Mouse (Mus musculus): ENCODE data around the gene Sult2b1.
A peak's percentile ranks its signal among the peaks of the same experiment; 100 is the strongest.

The Sult2b1 gene

GRCm38 (mm10) chr7:45770427-45771082, 13.9 kb downstream of the Sult2b1 start:
- no peak for DNase-seq

- DNase-seq: no peak
Observed at GRCm38 (mm10) chr7:45767500-45767899, 17.0 kb downstream of the Sult2b1 start.

- no peak for DNase-seq
Observed at GRCm38 (mm10) chr7:45766764-45767163, 17.7 kb downstream of the Sult2b1 start.

- DNase-seq: no peak
Observed at GRCm38 (mm10) chr7:45765995-45766394, 18.5 kb downstream of the Sult2b1 start.

- DNase-seq: no peak
Observed at GRCm38 (mm10) chr7:45760151-45760550, 24.3 kb downstream of the Sult2b1 start.

GRCm38 (mm10) chr7:45759400-45759799, 25.1 kb downstream of the Sult2b1 start:
- DNase-seq: peak; percentile 43 to 48

GRCm38 (mm10) chr7:45755703-45756102, 28.8 kb downstream of the Sult2b1 start:
- no peak for DNase-seq

GRCm38 (mm10) chr7:45750162-45750561, 34.3 kb downstream of the Sult2b1 start:
- no peak for DNase-seq

- DNase-seq: no peak
Observed at GRCm38 (mm10) chr7:45749401-45749800, 35.1 kb downstream of the Sult2b1 start.

GRCm38 (mm10) chr7:45748110-45748509, 36.4 kb downstream of the Sult2b1 start:
- no peak for DNase-seq

GRCm38 (mm10) chr7:45747450-45747849, 37.0 kb downstream of the Sult2b1 start:
- DNase-seq: no peak

- no peak for DNase-seq
Observed at GRCm38 (mm10) chr7:45746518-45746917, 38.0 kb downstream of the Sult2b1 start.

GRCm38 (mm10) chr7:45744387-45744786, 40.1 kb downstream of the Sult2b1 start:
- peak; percentile 90 to 95 for DNase-seq

GRCm38 (mm10) chr7:45742338-45742737, 42.1 kb downstream of the Sult2b1 start:
- DNase-seq: peak; percentile 73 to 80

- DNase-seq: no peak
Observed at GRCm38 (mm10) chr7:45741777-45742176, 42.7 kb downstream of the Sult2b1 start.

GRCm38 (mm10) chr7:45741308-45741707, 43.2 kb downstream of the Sult2b1 start:
- DNase-seq: no peak

GRCm38 (mm10) chr7:45739820-45740219, 44.6 kb downstream of the Sult2b1 start:
- no peak for DNase-seq

- DNase-seq: peak; percentile 92 to 93
Observed at GRCm38 (mm10) chr7:45739162-45739763, 45.2 kb downstream of the Sult2b1 start.

GRCm38 (mm10) chr7:45733477-45733876, 51.0 kb downstream of the Sult2b1 start:
- DNase-seq: no peak

GRCm38 (mm10) chr7:45730727-45731431, 53.6 kb downstream of the Sult2b1 start:
- DNase-seq: peak; percentile 70 to 75

GRCm38 (mm10) chr7:45727625-45728024, 56.8 kb downstream of the Sult2b1 start:
- no peak for DNase-seq

GRCm38 (mm10) chr7:45726419-45726818, 58.0 kb downstream of the Sult2b1 start:
- no peak for DNase-seq

- DNase-seq: peak in 1 of 2 experiments; percentile 49
Observed at GRCm38 (mm10) chr7:45725713-45726112, 58.8 kb downstream of the Sult2b1 start, which contains the start of gene Spaca4. TSS of gene Spaca4 (minus strand) at chr7:45725813.

GRCm38 (mm10) chr7:45725151-45725550, 59.3 kb downstream of the Sult2b1 start:
- DNase-seq: peak in 1 of 2 experiments; percentile 30

Measured in cerebellum, postnatal 10 days (tissue).